Mouse (Mus musculus) ES-E14 (cell line): ENCODE data around the gene Bri3.

Source experiments
- CHD2 ChIP-seq: IDR thresholded peaks from 2 replicates; pipeline ENCODE4 v1.6.1; 2014; ENCODE audit warnings: mild to moderate bottlenecking, low read depth, low read length, inconsistent platforms
- HCFC1 ChIP-seq: IDR thresholded peaks from 2 replicates; pipeline ENCODE4 v1.6.1; 2012; ENCODE audit warnings: low read length, inconsistent platforms, borderline replicate concordance; ENCODE audit not compliant: insufficient read depth
- MAFK ChIP-seq: IDR thresholded peaks from 2 replicates; pipeline ENCODE4 v1.6.1; 2014; ENCODE audit warnings: mild to moderate bottlenecking, low read depth, low read length, inconsistent platforms; ENCODE audit not compliant: insufficient read depth
- ZC3H11A ChIP-seq: IDR thresholded peaks from 2 replicates; pipeline ENCODE4 v1.6.1; 2012; ENCODE audit warnings: low read depth, mild to moderate bottlenecking, inconsistent platforms, low read length, borderline replicate concordance
- ZNF384 ChIP-seq: IDR thresholded peaks from 2 replicates; pipeline ENCODE4 v1.6.1; 2012; ENCODE audit warnings: low read depth, low read length, inconsistent platforms

DNA sequence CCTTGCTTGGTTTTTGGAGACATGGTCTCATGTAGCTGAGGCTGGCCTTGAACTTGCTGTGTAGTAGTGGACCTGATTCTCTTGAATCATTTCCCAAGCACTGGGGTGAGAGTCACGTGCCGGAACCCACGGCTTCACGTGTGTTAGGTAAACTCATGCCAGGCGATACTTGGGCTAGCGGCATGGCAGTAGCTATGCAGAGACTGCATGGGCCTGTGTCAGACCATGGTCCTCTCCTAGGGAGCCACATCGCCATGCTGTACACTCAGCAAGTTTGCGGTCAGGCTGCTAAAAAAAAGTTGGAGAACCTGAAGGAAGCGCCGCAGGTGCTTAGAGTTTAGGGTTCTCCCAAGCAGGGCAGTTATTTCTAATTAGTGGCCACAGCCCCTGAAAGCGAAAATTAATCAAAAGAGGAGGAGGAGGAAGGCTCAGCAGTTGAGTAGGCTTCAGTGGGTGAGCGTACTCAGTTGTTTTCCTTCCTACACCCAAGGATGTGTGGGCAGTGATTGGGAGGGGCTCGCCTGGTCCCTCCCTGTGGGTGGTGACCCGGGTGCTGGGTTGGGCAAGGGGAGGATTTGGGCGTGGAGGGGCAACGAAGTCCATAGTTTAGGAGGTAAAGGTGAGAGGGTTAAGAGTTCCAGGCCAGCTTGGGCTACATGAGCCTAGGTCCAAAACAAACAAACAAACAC, 10.0 kb downstream of the Bri3 start:
- no peak for TF ChIP-seq ZC3H11A
- no peak for TF ChIP-seq MAFK
- TF ChIP-seq HCFC1 = no peak
- TF ChIP-seq CHD2 = no peak
- TF ChIP-seq ZNF384 = no peak
